Mouse (Mus musculus) hindbrain, embryonic 10.5 days (tissue): ENCODE measurements at regions not wholly inside any gene's neighbourhood (a gene's known extent, or its start where the extent isn't known, plus 50 kb on each side); places are given as distances from the start of the nearest gene placed in this dataset.

ENCODE experiments used
- DNase-seq: peaks from one replicate; pipeline ENCODE4 v3.0.0-alpha.2; 2017; ENCODE audit warnings: low spot score
- H3K27ac ChIP-seq: fragments of 300-500 bp; sonication (generic); 2 replicates; pipeline ENCODE4 v1.5.1; 2016; ENCODE audit warnings: mild to moderate bottlenecking, moderate library complexity
- H3K27me3 ChIP-seq: fragments of 300-500 bp; sonication (generic); 2 replicates; pipeline ENCODE4 v1.6.1; 2016; ENCODE audit warnings: mild to moderate bottlenecking; ENCODE audit not compliant: poor library complexity, insufficient read depth, severe bottlenecking
- H3K36me3 ChIP-seq: fragments of 300-500 bp; sonication (generic); 2 replicates; pipeline ENCODE4 v1.6.1; 2016; ENCODE audit warnings: mild to moderate bottlenecking, moderate library complexity
- H3K4me1 ChIP-seq: fragments of 300-500 bp; sonication (generic); replicated peaks from 2 replicates; pipeline ENCODE4 v1.6.1; 2016; ENCODE audit warnings: mild to moderate bottlenecking
- H3K4me3 ChIP-seq: fragments of 300-500 bp; sonication (generic); 2 replicates; pipeline ENCODE4 v1.5.1; 2016; ENCODE audit warnings: mild to moderate bottlenecking, moderate library complexity
- H3K9me3 ChIP-seq: fragments of 300-500 bp; sonication (generic); 2 replicates; pipeline ENCODE4 v1.6.1; 2016; ENCODE audit warnings: mild to moderate bottlenecking, moderate library complexity
- WGBS: fragments of 180-500 bp; shearing (Covaris S2); methylation state at CpG from one replicate; pipeline ENCODE4 v1.1.7; 2016; 5-methylcytosine and 5-hydroxymethylcytosine counted together

DNA sequence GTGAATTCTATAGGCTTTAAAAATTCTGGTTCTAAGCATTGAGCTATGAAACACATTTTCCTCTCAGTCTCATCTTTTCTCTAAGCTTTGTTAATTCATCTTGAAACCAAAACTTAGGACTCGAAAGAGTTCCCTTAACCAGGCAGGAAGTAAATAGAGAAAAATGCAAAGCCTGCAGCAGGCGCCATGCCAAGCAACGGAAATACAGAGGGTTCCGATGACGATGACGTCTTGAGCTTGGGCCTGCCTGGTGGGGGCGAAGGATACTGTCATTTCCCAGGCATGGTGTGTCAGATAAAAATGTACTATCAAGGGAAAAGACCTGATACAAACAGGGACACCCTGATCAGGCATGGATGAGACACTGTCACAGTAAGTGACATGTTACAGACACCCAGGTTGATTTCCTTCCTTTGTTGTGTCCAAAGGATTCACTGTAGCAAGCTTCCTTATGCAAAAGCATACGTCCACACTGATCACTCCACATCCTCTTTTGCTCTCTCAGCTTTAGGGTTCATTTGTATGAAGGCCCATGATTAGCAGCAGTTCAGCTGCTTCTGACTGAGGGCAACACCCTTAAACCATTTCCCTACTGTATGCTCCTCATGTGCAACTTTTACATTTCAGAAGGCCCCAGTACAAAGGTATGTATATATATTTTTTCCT lies 135.0 kb downstream of the Cemip2 start:
- no peaks in the 10 kb centered on the region for H3K36me3 ChIP-seq
- H3K4me3 ChIP-seq, result no peak overlapping the region
- WGBS, result 87% methylated on average over 8 of the region's 8 CpGs
- H3K27me3 ChIP-seq, result no peaks in the 10 kb centered on the region
- no peak overlapping the region for H3K27ac ChIP-seq
- no peaks in the 10 kb centered on the region for H3K9me3 ChIP-seq
- peaks cover 6% of the 10 kb centered on the region; the same call in 1 of the 2 replicates for H3K4me1 ChIP-seq
- no peak for DNase-seq

DNA sequence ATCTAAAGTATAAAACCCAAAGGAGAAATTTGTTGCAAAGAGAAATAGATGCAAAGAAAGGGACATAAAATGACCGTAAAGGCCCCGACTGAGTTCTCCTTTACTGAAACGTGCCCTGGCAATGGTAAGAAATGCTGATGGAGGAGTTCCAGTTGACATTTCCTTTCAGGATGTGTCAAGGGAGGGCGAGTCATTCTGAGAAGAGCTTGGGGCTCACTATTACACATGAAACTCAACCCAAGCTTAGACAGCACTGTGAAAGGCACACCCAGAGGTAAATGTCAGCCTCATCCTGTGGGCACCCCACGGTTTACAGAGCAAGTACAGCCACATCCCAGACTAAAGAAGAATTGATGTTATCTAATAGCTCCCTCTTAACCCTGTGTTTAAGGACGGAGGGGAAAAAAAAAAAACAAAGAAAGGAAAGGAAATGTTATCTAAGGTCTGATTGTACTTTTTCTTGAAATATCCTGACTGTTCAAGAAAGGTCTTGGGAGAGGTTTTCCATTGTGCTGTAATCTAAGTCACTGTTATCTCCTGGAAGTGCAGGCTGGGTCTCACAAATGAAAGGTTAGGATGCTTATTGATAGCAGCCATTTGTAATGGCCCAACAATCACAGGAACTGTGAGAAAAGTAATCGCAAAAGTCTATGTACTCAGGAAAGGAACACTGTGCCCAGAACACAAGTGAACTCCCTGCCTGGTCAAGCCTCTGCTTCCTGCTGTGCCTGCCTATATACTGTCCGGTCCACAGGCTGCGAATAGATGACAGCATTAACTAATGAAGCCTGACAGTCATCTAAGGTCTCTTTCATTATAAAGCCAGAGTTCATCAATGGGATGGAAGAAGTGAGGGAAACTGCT lies 135.8 kb downstream of the Cemip2 start:
- Histone ChIP-seq H3K4me1 (peaks cover 6% of the 10 kb centered on the region; the same call in 1 of the 2 replicates), H3K36me3 (no peaks in the 10 kb centered on the region), H3K4me3 (no peak overlapping the region), H3K27ac (no peak overlapping the region), H3K27me3 (no peaks in the 10 kb centered on the region), H3K9me3 (no peaks in the 10 kb centered on the region)
- DNase-seq, result peak; percentile 3
- WGBS, result 45% methylated on average over 9 of the region's 9 CpGs

DNA sequence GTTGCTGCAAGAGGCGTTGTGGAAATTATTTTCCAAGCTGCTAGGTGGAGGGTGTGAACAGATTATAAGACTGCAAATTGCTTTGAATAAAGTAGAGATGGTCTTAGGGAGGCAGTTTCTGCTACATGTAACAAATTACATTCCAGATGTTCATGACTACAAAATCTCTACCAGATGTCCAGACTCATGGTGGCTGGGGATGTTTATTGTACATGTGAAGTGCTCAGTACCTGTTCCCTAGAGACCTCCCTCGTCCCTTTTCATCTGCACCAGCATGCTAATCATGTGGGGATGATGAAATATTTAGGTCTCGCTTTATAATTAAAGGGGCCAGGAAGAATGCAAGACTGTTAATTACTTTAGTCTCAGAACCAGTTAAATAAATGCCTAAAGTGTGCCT lies 136.5 kb downstream of the Cemip2 start:
- Histone ChIP-seq H3K36me3 (no peaks in the 10 kb centered on the region), H3K27ac (no peak overlapping the region), H3K4me1 (peaks cover 6% of the 10 kb centered on the region; the same call in 1 of the 2 replicates), H3K9me3 (no peaks in the 10 kb centered on the region), H3K4me3 (no peak overlapping the region), H3K27me3 (no peaks in the 10 kb centered on the region)
- 59% methylated on average over 3 of the region's 3 CpGs for WGBS
- no peak for DNase-seq

DNA sequence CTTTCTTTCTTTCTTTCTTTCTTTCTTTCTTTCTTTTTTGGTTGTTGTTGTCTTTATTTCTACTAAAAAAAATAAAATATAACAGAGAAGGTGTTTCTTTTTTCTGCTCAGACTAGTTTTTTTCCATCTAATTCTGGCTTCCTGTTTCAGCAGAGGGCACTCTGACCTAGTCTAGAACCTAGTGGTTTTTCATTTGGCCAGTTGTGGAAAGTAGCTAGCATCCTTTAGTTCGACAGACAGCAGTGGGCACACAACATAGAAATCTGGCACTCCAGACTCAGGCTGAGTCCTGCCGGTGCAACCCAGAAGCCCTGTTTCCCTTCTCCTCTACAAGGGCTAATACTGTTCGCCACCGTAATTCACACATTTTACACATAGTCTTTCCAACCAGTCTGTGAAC lies 140.0 kb downstream of the Cemip2 start:
- 86% methylated on average over 4 of the region's 4 CpGs for WGBS
- Histone ChIP-seq H3K4me1 (peaks cover 6% of the 10 kb centered on the region; the same call in 1 of the 2 replicates), H3K27me3 (no peaks in the 10 kb centered on the region), H3K36me3 (no peaks in the 10 kb centered on the region), H3K9me3 (no peaks in the 10 kb centered on the region), H3K27ac (no peak overlapping the region), H3K4me3 (no peak overlapping the region)
- no peak for DNase-seq

DNA sequence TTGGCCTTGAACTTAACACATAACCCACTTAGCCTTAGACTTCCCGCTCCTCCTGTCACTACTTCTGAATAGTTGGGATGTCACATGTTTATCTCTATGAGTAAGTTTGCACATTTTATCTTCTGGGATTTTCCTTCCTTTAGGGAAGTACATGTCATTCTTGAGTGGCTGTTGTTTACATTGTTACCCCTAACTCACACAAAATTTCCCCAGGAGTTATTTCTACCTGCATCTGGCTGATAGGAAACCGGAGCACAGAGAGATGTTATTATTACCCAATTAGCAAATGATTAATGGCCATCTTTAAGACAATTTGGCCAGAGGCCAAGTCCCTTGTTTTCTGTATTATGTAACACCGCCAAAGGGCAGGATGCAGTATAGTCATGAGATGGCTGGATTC lies 140.9 kb downstream of the Cemip2 start:
- Histone ChIP-seq H3K36me3 (no peaks in the 10 kb centered on the region), H3K4me1 (peaks cover 3% of the 10 kb centered on the region; the same call in 1 of the 2 replicates), H3K9me3 (no peaks in the 10 kb centered on the region), H3K27me3 (no peaks in the 10 kb centered on the region), H3K4me3 (no peak overlapping the region), H3K27ac (no peak overlapping the region)
- DNase-seq, result no peak
- WGBS, result 84% methylated on average over 3 of the region's 3 CpGs

DNA sequence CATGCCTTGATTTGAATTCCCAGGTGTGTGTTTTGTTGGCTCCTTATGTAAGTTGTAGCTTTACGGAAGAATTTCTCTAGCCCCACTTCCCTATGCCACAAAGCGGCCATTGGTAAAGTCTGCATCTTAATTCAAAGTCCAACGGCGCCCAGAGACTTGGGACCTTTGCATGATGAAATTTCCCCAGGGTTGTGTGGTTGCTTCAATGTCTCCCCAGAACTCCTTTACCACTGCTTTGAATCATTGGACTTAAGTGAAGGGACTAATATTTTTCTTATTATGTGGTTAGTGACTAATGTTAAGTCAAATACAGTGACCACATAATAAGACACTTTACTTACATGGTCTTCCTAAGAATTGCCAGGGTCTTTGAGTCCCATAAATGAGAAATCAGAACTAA lies 162.0 kb downstream of the Cemip2 start:
- no peaks in the 10 kb centered on the region for H3K4me1 ChIP-seq
- no peak for DNase-seq
- no peaks in the 10 kb centered on the region for H3K27me3 ChIP-seq
- no peaks in the 10 kb centered on the region for H3K36me3 ChIP-seq
- no peaks in the 10 kb centered on the region for H3K9me3 ChIP-seq
- H3K4me3 ChIP-seq, result no peak overlapping the region
- 90% methylated on average over 4 of the region's 4 CpGs for WGBS
- H3K27ac ChIP-seq, result no peak overlapping the region

DNA sequence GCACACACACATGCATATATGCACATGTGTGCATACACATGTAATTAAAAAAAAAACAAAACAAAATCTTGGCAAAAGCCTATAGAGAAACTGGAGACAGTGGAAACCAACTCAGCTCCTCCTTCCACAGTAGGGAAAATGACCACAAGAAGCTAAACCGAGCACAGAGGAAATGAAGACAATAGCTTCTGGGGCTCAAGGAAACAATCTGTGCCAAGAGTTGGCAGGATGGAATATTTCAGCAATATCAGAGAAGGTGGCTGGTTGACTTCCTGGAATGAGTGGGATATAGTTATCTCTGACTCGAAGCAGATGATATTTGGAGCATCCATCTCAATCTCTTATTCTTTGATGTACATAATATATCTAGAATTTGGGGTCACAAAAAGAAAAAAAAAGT lies 163.6 kb downstream of the Cemip2 start:
- no peaks in the 10 kb centered on the region for H3K9me3 ChIP-seq
- WGBS, result 81% methylated on average over 2 of the region's 2 CpGs

DNA sequence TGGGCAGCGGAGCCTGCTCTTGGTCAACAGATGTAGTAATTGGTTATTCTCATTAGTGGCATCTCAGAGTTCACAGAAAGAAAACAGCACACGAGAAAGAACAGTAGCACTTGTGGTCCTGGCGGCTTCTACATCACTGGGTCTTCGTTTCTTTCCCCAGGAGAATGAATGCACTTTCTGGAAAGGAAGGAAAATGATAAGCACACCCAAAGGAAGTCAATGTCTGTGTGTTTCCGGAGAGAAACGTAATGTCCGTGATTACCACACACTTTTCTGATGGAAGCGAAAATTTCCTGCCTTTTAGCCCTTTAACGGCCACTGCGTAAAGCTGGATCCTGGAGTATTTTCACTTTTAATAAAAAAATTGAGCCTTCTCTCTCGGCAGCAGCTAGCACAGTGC lies 164.1 kb downstream of the Cemip2 start:
- Histone ChIP-seq H3K4me3 (no peak overlapping the region), H3K9me3 (no peaks in the 10 kb centered on the region), H3K27ac (no peak overlapping the region), H3K4me1 (no peaks in the 10 kb centered on the region), H3K27me3 (no peaks in the 10 kb centered on the region), H3K36me3 (no peaks in the 10 kb centered on the region)
- no peak for DNase-seq
- 84% methylated on average over 11 of the region's 11 CpGs for WGBS

More for the DNA sequence above, 163.6 kb downstream of the Cemip2 start:
- H3K27ac ChIP-seq, result no peak overlapping the region
- H3K4me1 ChIP-seq, result no peaks in the 10 kb centered on the region
- no peak for DNase-seq
- H3K4me3 ChIP-seq, result no peak overlapping the region
- no peaks in the 10 kb centered on the region for H3K27me3 ChIP-seq
- H3K36me3 ChIP-seq, result no peaks in the 10 kb centered on the region

DNA sequence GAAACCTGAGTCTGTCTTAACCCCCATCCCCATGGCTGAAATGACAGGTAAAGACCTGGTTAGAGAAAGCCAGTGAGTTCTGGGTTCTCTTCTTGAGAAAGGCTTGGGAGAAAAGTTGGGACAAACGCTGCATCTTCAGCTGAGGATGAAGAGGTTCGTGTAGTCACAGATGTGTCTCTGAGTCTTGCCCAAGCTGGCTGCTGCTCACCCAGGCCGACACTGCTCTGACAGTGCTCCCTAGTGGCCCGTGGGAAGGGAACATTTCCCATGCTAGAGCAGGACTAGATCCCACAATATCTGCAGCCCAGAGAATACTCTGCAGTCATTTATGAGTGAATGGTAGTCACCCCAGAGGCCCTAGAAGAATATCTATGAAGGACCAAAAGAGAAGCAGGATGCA lies 165.3 kb downstream of the Cemip2 start:
- no peaks in the 10 kb centered on the region for H3K36me3 ChIP-seq
- WGBS, result 71% methylated on average over 4 of the region's 4 CpGs
- H3K4me1 ChIP-seq, result no peaks in the 10 kb centered on the region
- no peak for DNase-seq
- H3K27me3 ChIP-seq, result no peaks in the 10 kb centered on the region
- no peaks in the 10 kb centered on the region for H3K9me3 ChIP-seq
- H3K27ac ChIP-seq, result no peak overlapping the region
- H3K4me3 ChIP-seq, result no peak overlapping the region

DNA sequence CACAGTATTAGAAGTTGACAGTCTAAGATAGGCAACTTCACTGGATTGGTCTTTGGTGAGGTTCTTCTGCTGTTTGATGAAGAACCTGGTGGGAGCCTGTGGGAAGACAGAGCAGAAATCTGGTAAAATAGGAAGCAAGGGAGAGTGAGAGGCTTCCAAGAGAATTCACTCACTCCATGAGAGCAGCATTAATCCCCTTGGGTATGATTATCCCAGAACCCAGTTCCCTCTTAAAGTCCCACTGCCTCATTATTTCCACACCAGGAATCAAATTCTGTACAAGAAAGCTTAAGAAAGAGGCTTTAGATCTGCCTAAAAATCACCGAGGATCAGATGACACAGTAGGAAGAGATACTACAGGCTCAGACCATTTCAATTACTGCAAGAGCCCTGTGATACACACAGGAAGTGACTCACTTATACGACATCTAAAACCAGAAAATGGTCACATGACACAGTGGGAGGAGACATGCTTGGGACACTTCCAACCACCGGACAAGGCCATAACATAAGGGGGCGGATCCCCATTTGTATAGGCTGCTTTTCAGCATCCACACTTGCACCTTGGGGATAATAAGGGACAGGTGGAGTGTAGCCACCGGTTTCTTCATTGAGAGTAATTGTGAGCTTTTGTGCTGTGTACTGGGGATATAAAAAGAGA lies 168.2 kb downstream of the Cemip2 start:
- WGBS, result 89% methylated on average over 5 of the region's 5 CpGs
- Histone ChIP-seq H3K36me3 (no peaks in the 10 kb centered on the region), H3K27me3 (no peaks in the 10 kb centered on the region), H3K9me3 (no peaks in the 10 kb centered on the region), H3K27ac (no peak overlapping the region), H3K4me1 (no peaks in the 10 kb centered on the region), H3K4me3 (no peak overlapping the region)
- no peak for DNase-seq

DNA sequence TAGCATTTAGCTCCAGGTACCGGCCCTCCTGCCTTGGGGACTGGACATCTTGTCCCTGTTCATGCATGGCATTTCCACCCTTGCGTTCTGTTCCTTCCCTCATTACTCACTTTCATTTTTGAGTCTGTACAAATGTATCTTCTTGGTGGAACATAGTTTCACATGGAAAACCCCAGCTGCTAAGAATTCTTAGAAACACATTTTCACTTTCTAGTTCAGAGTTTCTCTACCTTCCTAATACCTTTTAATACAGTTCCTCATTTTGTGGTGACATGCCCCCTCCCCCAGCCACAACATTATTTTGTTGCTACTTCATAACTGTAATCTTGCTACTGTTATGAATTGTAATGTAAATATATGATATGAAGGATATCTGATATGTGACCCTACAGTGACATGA lies 169.9 kb downstream of the Cemip2 start:
- no peaks in the 10 kb centered on the region for H3K9me3 ChIP-seq
- no peaks in the 10 kb centered on the region for H3K27me3 ChIP-seq
- H3K27ac ChIP-seq, result no peak overlapping the region
- 92% methylated on average over 2 of the region's 2 CpGs for WGBS
- H3K4me1 ChIP-seq, result no peaks in the 10 kb centered on the region
- no peaks in the 10 kb centered on the region for H3K36me3 ChIP-seq
- DNase-seq, result no peak
- H3K4me3 ChIP-seq, result no peak overlapping the region

DNA sequence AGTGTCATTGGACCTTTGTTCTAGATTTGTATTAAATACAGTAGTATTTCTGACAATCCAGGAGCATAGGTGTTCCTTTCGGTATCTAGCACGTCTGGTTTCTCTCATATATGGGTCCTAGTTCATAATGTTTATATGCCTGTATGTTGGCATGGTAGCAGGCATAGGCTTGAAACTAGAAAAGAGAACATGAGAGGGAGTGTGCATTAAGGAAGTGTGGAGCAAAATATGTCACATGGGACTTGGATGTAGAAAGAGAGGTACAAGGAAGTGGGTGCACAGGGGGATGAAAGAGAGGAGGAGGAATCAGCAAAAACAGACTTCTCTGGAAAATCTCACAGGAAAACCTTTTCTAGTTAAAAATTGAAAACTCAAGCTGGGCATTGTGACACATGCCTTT lies 176.2 kb upstream of the Trpm3 start:
- Histone ChIP-seq H3K27me3 (no peaks in the 10 kb centered on the region), H3K27ac (no peak overlapping the region), H3K4me3 (no peak overlapping the region), H3K4me1 (no peaks in the 10 kb centered on the region), H3K36me3 (no peaks in the 10 kb centered on the region), H3K9me3 (no peaks in the 10 kb centered on the region)
- 96% methylated on average over 2 of the region's 2 CpGs for WGBS
- no peak for DNase-seq

DNA sequence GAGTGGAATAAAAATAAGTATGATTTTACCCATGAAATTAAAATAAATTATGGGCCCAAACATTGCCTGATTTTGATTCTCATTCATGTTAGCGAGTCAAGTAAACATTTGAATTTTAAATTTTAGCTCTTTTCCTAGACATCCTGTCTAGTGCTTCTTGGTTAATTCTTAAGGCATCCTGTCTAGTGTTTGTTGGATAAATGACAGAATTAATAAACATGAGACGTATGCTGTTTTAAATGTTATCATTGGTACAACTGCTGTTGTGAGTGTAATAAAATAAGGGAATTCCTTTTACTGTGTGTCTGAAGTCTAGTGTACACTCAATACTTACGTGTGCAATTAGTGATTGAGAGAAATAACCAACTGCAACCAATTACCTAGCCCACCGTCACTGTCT lies 149.0 kb upstream of the Trpm3 start:
- 0 out of 2 replicates have a peak, but pooled peaks cover 3% of the 10 kb centered on the region for H3K9me3 ChIP-seq
- H3K27ac ChIP-seq, result no peak overlapping the region
- no peak for DNase-seq
- H3K4me3 ChIP-seq, result no peak overlapping the region
- H3K4me1 ChIP-seq, result no peaks in the 10 kb centered on the region
- H3K36me3 ChIP-seq, result no peaks in the 10 kb centered on the region
- no peaks in the 10 kb centered on the region for H3K27me3 ChIP-seq
- WGBS, result 86% methylated on average over 4 of the region's 4 CpGs
